Mouse (Mus musculus) kidney, postnatal 0 days (tissue): ENCODE data around the gene Tmprss7. TPM values are rescaled to one million over a fixed set of nuclear protein-coding genes. Genes with fewer than 3 reads are reported as not detected.

Source experiments
- ATAC-seq: fragments of 200-750 bp; cut with Nextera tagmentation; replicated peaks from 2 replicates; pipeline ENCODE4 v1.8.0; 2017; ENCODE audit warnings: low read depth, moderate number of reproducible peaks, moderate TSS enrichment, moderate library complexity; ENCODE audit not compliant: low FRiP score
- DNase-seq: peaks from one replicate; pipeline ENCODE4 v3.0.0-alpha.2; 2016; ENCODE audit warnings: low spot score
- H3K27ac ChIP-seq: fragments of 300-500 bp; sonication (generic); 2 replicates; pipeline ENCODE4 v1.5.1; 2014; ENCODE audit warnings: mild to moderate bottlenecking
- H3K27me3 ChIP-seq: fragments of 300-500 bp; sonication (generic); 2 replicates; pipeline ENCODE4 v1.6.1; 2014; ENCODE audit warnings: low read length, mixed read lengths; ENCODE audit not compliant: insufficient read depth
- H3K36me3 ChIP-seq: fragments of 300-500 bp; sonication (generic); 2 replicates; pipeline ENCODE4 v1.6.1; 2014; ENCODE audit warnings: low read length, mixed read lengths; ENCODE audit not compliant: insufficient read depth
- H3K4me1 ChIP-seq: fragments of 300-500 bp; sonication (generic); replicated peaks from 2 replicates; pipeline ENCODE4 v1.6.1; 2014; ENCODE audit warnings: antibody characterized with exemption, low read length, mixed read lengths; ENCODE audit not compliant: insufficient read depth
- H3K4me2 ChIP-seq: fragments of 300-500 bp; sonication (generic); 2 replicates; pipeline ENCODE4 v1.6.1; 2014; ENCODE audit warnings: mild to moderate bottlenecking, low read length, moderate library complexity, mixed read lengths
- H3K4me3 ChIP-seq: fragments of 300-500 bp; sonication (generic); replicated peaks from 2 replicates; pipeline ENCODE4 v1.5.1; 2014; ENCODE audit warnings: low read depth, low read length
- H3K9ac ChIP-seq: fragments of 300-500 bp; sonication (generic); 2 replicates; pipeline ENCODE4 v1.6.1; 2014; ENCODE audit warnings: low read depth, low read length
- H3K9me3 ChIP-seq: fragments of 300-500 bp; sonication (generic); replicated peaks from 2 replicates; pipeline ENCODE4 v1.6.1; 2016; ENCODE audit warnings: low read length, inconsistent platforms, mixed read lengths
- CTCF ChIP-seq: IDR thresholded peaks from 2 replicates; pipeline ENCODE4 v1.5.1; 2016; ENCODE audit warnings: antibody characterized with exemption, low read depth, mild to moderate bottlenecking, moderate library complexity
- WGBS: fragments of 180-500 bp; shearing (Covaris S2); extraction: QIAGEN DNeasy Blood & Tissue Kit; methylation state at CpG from one replicate; pipeline ENCODE4 v1.1.7; 2014; 5-methylcytosine and 5-hydroxymethylcytosine counted together
- polyA plus RNA-seq: library from polyadenylated mRNA; unstranded; fragments of >200 nt; fragmentation: Nextera tagmentation; extraction: Ambion mirVana; gene quantifications from 2 replicates; pipeline ENCODE4 v1.2.1, GENCODE M21; 2015

Gene Tmprss7
- polyA plus RNA-seq, 1 experiment from 2014 or later: 0.21 TPM

DNA sequence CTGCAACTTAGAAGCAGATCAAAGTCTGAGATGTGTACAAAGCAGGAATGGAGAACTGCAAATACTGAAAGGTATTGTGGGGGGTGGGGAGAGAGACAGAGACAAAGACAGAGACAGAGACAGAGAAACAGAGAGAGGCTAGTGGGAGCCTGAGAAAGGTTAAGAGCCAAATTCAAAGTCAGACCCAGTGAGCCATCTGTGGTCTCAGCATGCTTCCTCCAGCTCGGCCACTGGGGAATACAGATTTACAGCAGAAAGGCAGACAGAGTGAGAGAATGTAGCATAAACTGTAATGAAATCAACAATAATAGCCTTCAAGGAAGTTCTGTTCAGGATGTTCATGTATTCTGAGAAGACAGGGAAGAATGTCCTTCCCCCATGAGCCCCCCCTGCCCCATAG lies 20.4 kb upstream of the Tmprss7 start:
- Histone ChIP-seq H3K4me2 (no peak overlapping the region), H3K4me1 (no peaks in the 10 kb centered on the region), H3K9me3 (no peaks in the 10 kb centered on the region), H3K27ac (no peak overlapping the region), H3K9ac (no peak overlapping the region), H3K4me3 (no peak overlapping the region), H3K27me3 (no peaks in the 10 kb centered on the region), H3K36me3 (no peaks in the 10 kb centered on the region)
- no peak for TF ChIP-seq CTCF
- no peak for ATAC-seq
- WGBS: 67% methylated on average over 1 of the region's 1 CpGs
- no peak for DNase-seq

DNA sequence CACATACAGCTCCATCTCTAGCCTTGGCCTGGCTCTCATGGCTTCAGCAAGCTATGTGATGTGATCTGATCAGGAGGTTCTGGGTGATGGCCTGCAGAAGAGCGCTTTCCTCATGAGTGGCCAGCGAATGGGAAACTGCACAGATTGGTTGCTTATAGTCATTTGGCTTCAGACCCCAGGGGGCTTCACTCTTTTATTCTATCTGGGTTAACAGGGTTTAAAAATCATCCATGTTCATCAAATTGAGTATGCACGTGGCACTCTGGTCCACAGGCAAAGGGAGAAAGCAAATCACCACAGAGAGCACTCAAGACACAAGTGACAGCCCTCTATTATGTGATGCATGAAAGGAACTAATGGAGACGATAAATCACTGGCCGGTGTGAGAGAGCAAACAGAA lies 19.8 kb upstream of the Tmprss7 start:
- H3K27ac ChIP-seq: no peak overlapping the region
- no peaks in the 10 kb centered on the region for H3K9me3 ChIP-seq
- no peak overlapping the region for H3K4me2 ChIP-seq
- no peak for ATAC-seq
- no peaks in the 10 kb centered on the region for H3K27me3 ChIP-seq
- H3K9ac ChIP-seq: no peak overlapping the region
- WGBS: 75% methylated on average over 5 of the region's 5 CpGs
- H3K4me3 ChIP-seq: no peak overlapping the region
- no peaks in the 10 kb centered on the region for H3K4me1 ChIP-seq
- DNase-seq: no peak
- TF ChIP-seq CTCF: no peak
- no peaks in the 10 kb centered on the region for H3K36me3 ChIP-seq

DNA sequence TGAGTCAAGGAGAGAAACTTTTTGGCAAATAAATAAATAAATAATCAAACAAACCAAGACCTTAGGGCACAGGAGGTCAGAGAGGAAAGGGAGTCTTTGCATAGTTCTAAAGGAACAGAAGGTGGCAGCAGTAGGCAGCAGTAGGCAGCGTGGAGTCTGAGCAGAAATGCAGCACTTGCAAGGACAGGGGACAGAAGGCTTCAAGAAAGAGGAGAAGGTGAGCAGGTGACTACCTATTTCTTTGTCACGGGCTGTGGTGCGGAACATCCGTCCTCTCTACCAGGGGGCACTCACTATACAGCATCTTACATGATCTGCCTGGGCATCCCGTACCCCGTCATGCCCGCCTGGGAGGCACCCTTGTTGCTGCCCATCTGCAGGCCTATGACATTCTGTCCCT lies 17.8 kb upstream of the Tmprss7 start:
- 60% methylated on average over 7 of the region's 7 CpGs for WGBS
- H3K4me3 ChIP-seq: no peak overlapping the region
- H3K4me1 ChIP-seq: no peaks in the 10 kb centered on the region
- no peak overlapping the region for H3K9ac ChIP-seq
- H3K27ac ChIP-seq: no peak overlapping the region
- TF ChIP-seq CTCF: peak; percentile 71
- H3K27me3 ChIP-seq: no peaks in the 10 kb centered on the region
- no peak overlapping the region for H3K4me2 ChIP-seq
- no peaks in the 10 kb centered on the region for H3K9me3 ChIP-seq
- ATAC-seq (peak; percentile 21), DNase-seq (peak; percentile 44)
- no peaks in the 10 kb centered on the region for H3K36me3 ChIP-seq

DNA sequence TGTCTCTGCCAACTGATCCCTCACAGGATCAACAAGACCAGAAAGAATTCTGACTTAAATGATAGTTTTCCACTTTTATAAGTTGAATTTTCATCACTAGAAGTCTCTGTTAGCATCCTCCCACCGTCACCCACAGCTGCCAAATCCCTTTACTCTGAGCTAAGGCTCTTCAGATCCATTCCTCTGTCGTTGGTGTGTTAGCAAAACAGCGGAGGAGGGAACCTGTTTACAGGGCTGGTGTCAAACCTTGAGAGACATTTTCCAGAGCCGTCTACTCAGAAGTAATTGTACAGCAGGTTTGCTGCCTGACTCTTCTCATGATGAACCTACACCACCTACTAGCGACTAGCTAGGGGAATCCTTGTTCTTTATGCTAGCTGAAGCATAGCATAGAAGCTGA lies 5.8 kb upstream of the Tmprss7 start:
- TF ChIP-seq CTCF: no peak
- WGBS: 69% methylated on average over 5 of the region's 5 CpGs
- ATAC-seq: no peak

DNA sequence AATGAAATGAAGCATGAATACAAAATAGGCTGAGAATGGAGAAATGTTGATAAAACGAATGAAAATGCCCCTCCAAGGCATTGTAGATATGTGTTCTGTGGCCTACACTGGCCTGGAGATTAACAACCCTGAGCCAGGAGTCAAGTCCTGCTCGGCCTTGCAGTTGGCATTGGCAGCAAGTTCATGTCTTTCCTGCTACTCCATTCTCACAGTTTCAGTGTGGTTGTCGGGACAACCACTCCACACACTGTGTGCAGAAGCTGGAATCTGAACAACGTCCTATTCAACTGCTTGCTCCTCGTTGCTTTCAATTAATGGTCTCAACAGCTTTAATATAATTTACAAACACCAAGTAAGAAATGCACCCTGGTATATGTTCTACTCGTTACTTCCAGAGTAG lies 4.5 kb upstream of the Tmprss7 start:
- Histone ChIP-seq H3K9me3 (no peaks in the 10 kb centered on the region), H3K4me2 (no peak overlapping the region), H3K27ac (no peak overlapping the region), H3K4me3 (no peak overlapping the region), H3K9ac (no peak overlapping the region), H3K36me3 (no peaks in the 10 kb centered on the region), H3K27me3 (no peaks in the 10 kb centered on the region), H3K4me1 (no peaks in the 10 kb centered on the region)
- DNase-seq: no peak
- TF ChIP-seq CTCF: no peak
- WGBS: 81% methylated on average over 6 of the region's 6 CpGs
- no peak for ATAC-seq

More for the DNA sequence above, 5.8 kb upstream of the Tmprss7 start:
- H3K9me3 ChIP-seq: no peaks in the 10 kb centered on the region
- no peak overlapping the region for H3K4me3 ChIP-seq
- no peak for DNase-seq
- H3K36me3 ChIP-seq: no peaks in the 10 kb centered on the region
- H3K27ac ChIP-seq: no peak overlapping the region
- H3K4me1 ChIP-seq: no peaks in the 10 kb centered on the region
- no peak overlapping the region for H3K9ac ChIP-seq
- H3K27me3 ChIP-seq: no peaks in the 10 kb centered on the region
- no peak overlapping the region for H3K4me2 ChIP-seq

DNA sequence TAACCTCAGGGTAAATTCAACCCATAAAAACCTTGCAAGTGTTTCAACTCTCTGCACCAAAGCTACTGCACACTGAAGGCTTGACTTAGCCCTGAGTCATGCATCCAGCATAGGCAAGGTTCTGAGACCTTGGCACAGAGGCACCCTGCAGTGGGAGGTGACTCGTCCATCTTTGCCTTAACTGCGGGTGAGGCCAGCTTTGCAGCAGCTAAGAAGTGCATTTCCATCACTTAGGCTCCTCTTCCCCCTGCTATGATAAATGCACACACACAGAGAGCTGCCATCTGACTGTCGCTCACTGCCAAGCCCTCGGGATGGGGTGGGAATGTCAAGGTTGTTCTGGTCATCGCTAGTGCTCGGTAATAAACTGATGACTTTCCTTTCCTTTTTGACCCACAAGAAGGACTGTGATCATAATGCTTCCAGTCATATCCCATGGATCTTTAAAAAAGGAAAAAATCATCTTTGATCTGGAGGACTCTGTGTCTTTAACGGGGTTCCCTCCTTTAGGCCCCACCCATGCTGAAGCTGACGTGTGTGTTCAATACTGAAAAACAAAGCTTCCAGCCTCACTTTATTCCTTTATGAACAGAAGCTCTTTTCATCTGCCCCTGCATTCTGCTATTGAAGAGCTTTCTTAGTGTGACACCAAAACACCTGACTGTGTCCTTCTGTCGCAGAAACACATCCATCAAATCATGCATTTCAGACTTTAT lies 2.1 kb upstream of the Tmprss7 start:
- Histone ChIP-seq H3K27ac (no peak overlapping the region), H3K36me3 (no peaks in the 10 kb centered on the region), H3K4me3 (no peak overlapping the region), H3K9ac (no peak overlapping the region), H3K27me3 (no peaks in the 10 kb centered on the region), H3K9me3 (no peaks in the 10 kb centered on the region), H3K4me1 (no peaks in the 10 kb centered on the region), H3K4me2 (no peak overlapping the region)
- no peak for TF ChIP-seq CTCF
- DNase-seq (no peak), ATAC-seq (no peak)
- WGBS: 79% methylated on average over 9 of the region's 9 CpGs

DNA sequence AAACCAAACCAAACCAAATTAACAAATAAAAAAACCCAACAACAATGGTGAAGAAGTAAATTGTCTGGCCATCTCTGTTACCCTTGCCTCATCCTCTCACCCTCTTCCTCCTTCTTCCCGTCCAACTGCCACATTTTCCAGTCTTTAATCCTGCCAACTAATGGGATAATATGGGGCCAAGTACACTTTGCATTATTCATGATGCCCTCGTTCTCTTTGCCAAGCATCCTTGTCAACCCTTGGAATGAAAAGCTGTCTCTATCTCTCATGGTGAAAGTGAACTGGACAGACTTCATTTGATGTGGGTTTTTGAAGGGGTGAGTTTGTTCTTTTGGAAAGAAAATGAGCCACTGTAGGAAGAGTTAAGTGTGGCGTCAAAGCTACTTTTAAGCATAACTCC lies 607 bp downstream of the Tmprss7 start:
- H3K4me2 ChIP-seq: no peak overlapping the region
- WGBS: 83% methylated on average over 3 of the region's 3 CpGs
- no peak overlapping the region for H3K4me3 ChIP-seq
- H3K27me3 ChIP-seq: no peaks in the 10 kb centered on the region
- DNase-seq (no peak), ATAC-seq (no peak)
- TF ChIP-seq CTCF: no peak
- no peak overlapping the region for H3K27ac ChIP-seq
- no peaks in the 10 kb centered on the region for H3K9me3 ChIP-seq
- H3K4me1 ChIP-seq: no peaks in the 10 kb centered on the region
- no peaks in the 10 kb centered on the region for H3K36me3 ChIP-seq
- no peak overlapping the region for H3K9ac ChIP-seq
